Mouse (Mus musculus) CH12.LX (cell line): Measurements from ENCODE around the gene Tbc1d10a. TPM values are rescaled to one million over a fixed set of nuclear protein-coding genes. Genes with fewer than 3 reads are reported as not detected.

Source experiments
- DNase-seq: peaks from one replicate; pipeline ENCODE4 v3.0.0-alpha.2; 2013; ENCODE audit errors: extremely low read depth
- H3K27ac ChIP-seq: 2 replicates; pipeline ENCODE4 v1.5.1; 2012; ENCODE audit warnings: low read depth, mild to moderate bottlenecking, control low read depth, moderate library complexity; ENCODE audit not compliant: insufficient read depth
- H3K27me3 ChIP-seq: replicated peaks from 2 replicates; pipeline ENCODE3; 2012; ENCODE audit warnings: inconsistent platforms
- H3K36me3 ChIP-seq, 2 experiments: replicated peaks in 1 of 2; 2 replicates each; pipeline versions ENCODE3 to v1.6.1; 2012; ENCODE audit warnings: inconsistent platforms in 1 of 2, low read length in 1 of 2, mild to moderate bottlenecking in 1 of 2, mixed read lengths in 1 of 2, moderate library complexity in 1 of 2; ENCODE audit not compliant: control insufficient read depth in 1 of 2, insufficient read depth in 1 of 2
- H3K4me1 ChIP-seq, 2 experiments: 2 replicates each; pipeline ENCODE4 v1.6.1; 2012; ENCODE audit warnings: inconsistent platforms in 1 of 2, moderate library complexity in 1 of 2; ENCODE audit not compliant: insufficient read depth in 2 of 2, control insufficient read depth in 1 of 2
- H3K4me2 ChIP-seq: 2 replicates; pipeline ENCODE4 v1.6.1; 2012; ENCODE audit warnings: low read depth, mild to moderate bottlenecking, control low read depth; ENCODE audit not compliant: poor library complexity, insufficient read depth, severe bottlenecking
- H3K4me3 ChIP-seq, 3 experiments: fragments of 150-350 bp in 1 of 3; sonication (generic) in 1 of 3; replicated peaks in 1 of 3; 2 replicates each; pipeline versions ENCODE3 to v1.5.1; 2011 to 2012; ENCODE audit warnings: low read depth in 2 of 3, low read length in 2 of 3, mild to moderate bottlenecking in 2 of 3, moderate library complexity in 2 of 3, control low read depth in 1 of 3, improper control_type of control experiment in 1 of 3, inconsistent platforms in 1 of 3, mixed read lengths in 1 of 3; ENCODE audit not compliant: poor library complexity in 1 of 3
- H3K79me2 ChIP-seq: replicated peaks from 2 replicates; pipeline ENCODE4 v1.6.1; 2012; ENCODE audit warnings: mild to moderate bottlenecking, moderate library complexity; ENCODE audit not compliant: control insufficient read depth, poor library complexity, insufficient read depth, severe bottlenecking; ENCODE audit errors: extremely low read depth
- H3K9ac ChIP-seq: 2 replicates; pipeline ENCODE4 v1.6.1; 2012; ENCODE audit warnings: low read depth, mild to moderate bottlenecking, control low read depth, moderate library complexity; ENCODE audit not compliant: insufficient read depth
- H3K9me3 ChIP-seq: replicated peaks from 2 replicates; pipeline ENCODE3; 2012; ENCODE audit warnings: low read length, inconsistent platforms, mixed read lengths
- BHLHE40 ChIP-seq: IDR thresholded peaks from 2 replicates; pipeline ENCODE4 v1.6.1; 2011; ENCODE audit warnings: mild to moderate bottlenecking, low read depth, low read length, improper control_type of control experiment
- CHD2 ChIP-seq: IDR thresholded peaks from 2 replicates; pipeline ENCODE4 v1.6.1; 2011; ENCODE audit warnings: low read length, improper control_type of control experiment
- E2F4 ChIP-seq: IDR thresholded peaks from 2 replicates; pipeline ENCODE4 v1.6.1; 2011; ENCODE audit warnings: low read depth, low read length, improper control_type of control experiment; ENCODE audit not compliant: insufficient replicate concordance
- ELF1 ChIP-seq: IDR thresholded peaks from 2 replicates; pipeline ENCODE4 v1.6.1; 2014; ENCODE audit warnings: low read depth, mild to moderate bottlenecking, inconsistent platforms, low read length, improper control_type of control experiment
- ETS1 ChIP-seq: conservative IDR thresholded peaks from 2 replicates; pipeline ENCODE4 v1.6.1; 2012; ENCODE audit warnings: low read depth, mild to moderate bottlenecking, inconsistent platforms, low read length, improper control_type of control experiment, moderate library complexity
- IRF4 ChIP-seq: IDR thresholded peaks from 2 replicates; pipeline ENCODE4 v1.6.1; 2014; ENCODE audit warnings: low read depth, mild to moderate bottlenecking, inconsistent platforms, low read length, improper control_type of control experiment
- JUN ChIP-seq: IDR thresholded peaks from 2 replicates; pipeline ENCODE4 v1.6.1; 2011; ENCODE audit warnings: low read depth, mild to moderate bottlenecking, low read length, improper control_type of control experiment, moderate library complexity; ENCODE audit not compliant: insufficient read depth
- JUND ChIP-seq: conservative IDR thresholded peaks from 2 replicates; pipeline ENCODE4 v1.6.1; 2011; ENCODE audit warnings: low read depth, low read length, improper control_type of control experiment
- MAFK ChIP-seq: IDR thresholded peaks from 2 replicates; pipeline ENCODE4 v1.6.1; 2011; ENCODE audit warnings: low read length, improper control_type of control experiment; ENCODE audit not compliant: insufficient replicate concordance
- MAX ChIP-seq: IDR thresholded peaks from 2 replicates; pipeline ENCODE4 v1.6.1; 2011; ENCODE audit warnings: low read length, improper control_type of control experiment
- MAZ ChIP-seq: IDR thresholded peaks from 2 replicates; pipeline ENCODE4 v1.6.1; 2012; ENCODE audit warnings: low read depth, mild to moderate bottlenecking, inconsistent platforms, low read length, improper control_type of control experiment, moderate library complexity
- MEF2A ChIP-seq: IDR thresholded peaks from 2 replicates; pipeline ENCODE4 v1.6.1; 2014; ENCODE audit warnings: low read depth, mild to moderate bottlenecking, inconsistent platforms, low read length, improper control_type of control experiment, borderline replicate concordance
- MXI1 ChIP-seq: IDR thresholded peaks from 2 replicates; pipeline ENCODE4 v1.6.1; 2011; ENCODE audit warnings: mild to moderate bottlenecking, low read depth, low read length, improper control_type of control experiment
- NELFE ChIP-seq: IDR thresholded peaks from 2 replicates; pipeline ENCODE4 v1.6.1; 2011; ENCODE audit warnings: low read depth, low read length, improper control_type of control experiment
- NRF1 ChIP-seq: IDR thresholded peaks from 2 replicates; pipeline ENCODE4 v1.6.1; 2014; ENCODE audit warnings: low read depth, mild to moderate bottlenecking, inconsistent platforms, low read length, improper control_type of control experiment, moderate library complexity
- POLR2A ChIP-seq: IDR thresholded peaks from 2 replicates; pipeline ENCODE4 v1.6.1; 2011; ENCODE audit warnings: low read depth, mild to moderate bottlenecking, improper control_type of control experiment, low read length
- POLR2AphosphoS2 ChIP-seq: IDR thresholded peaks from 2 replicates; pipeline ENCODE4 v1.6.1; 2011; ENCODE audit warnings: low read depth, low read length, improper control_type of control experiment
- RAD21 ChIP-seq: IDR thresholded peaks from 2 replicates; pipeline ENCODE4 v1.6.1; 2011; ENCODE audit warnings: low read depth, mild to moderate bottlenecking, low read length, improper control_type of control experiment, moderate library complexity
- TCF12 ChIP-seq: IDR thresholded peaks from 2 replicates; pipeline ENCODE4 v1.6.1; 2014; ENCODE audit warnings: low read depth, mild to moderate bottlenecking, inconsistent platforms, low read length, improper control_type of control experiment
- UBTF ChIP-seq: IDR thresholded peaks from 2 replicates; pipeline ENCODE4 v1.6.1; 2012; ENCODE audit warnings: low read depth, mild to moderate bottlenecking, inconsistent platforms, low read length, improper control_type of control experiment, moderate library complexity
- USF1 ChIP-seq: IDR thresholded peaks from 2 replicates; pipeline ENCODE4 v1.6.1; 2014; ENCODE audit warnings: low read depth, mild to moderate bottlenecking, inconsistent platforms, low read length, improper control_type of control experiment
- USF2 ChIP-seq: conservative IDR thresholded peaks from 2 replicates; pipeline ENCODE4 v1.6.1; 2011; ENCODE audit warnings: low read depth, low read length, improper control_type of control experiment
- ZKSCAN1 ChIP-seq: IDR thresholded peaks from 2 replicates; pipeline ENCODE4 v1.6.1; 2012; ENCODE audit warnings: low read depth, inconsistent platforms, low read length, improper control_type of control experiment, borderline replicate concordance
- ZMIZ1 ChIP-seq: IDR thresholded peaks from 2 replicates; pipeline ENCODE4 v1.6.1; 2012; ENCODE audit warnings: low read depth, mild to moderate bottlenecking, inconsistent platforms, low read length, improper control_type of control experiment
- dilution Hi-C: fragments of 300-500 bp; cut with MboI; formaldehyde crosslinking; loops from 2 replicates; pipeline ENCODE4 v1.14.3; 2020; ENCODE audit warnings: low sequenced_read_pairs; ENCODE audit not compliant: extremely low pct_unique_long_range_greater_than_20kb, extremely low pct_ligation_motif_present
- in situ Hi-C: fragments of 300-500 bp; cut with MboI; formaldehyde crosslinking; loops from 3 replicates; pipeline ENCODE4 v1.14.3; 2019; ENCODE audit warnings: low sequenced_read_pairs, low pct_ligation_motif_present, low pct_unique_long_range_greater_than_20kb, mixed read lengths
- polyA plus RNA-seq: library from polyadenylated mRNA; unstranded; fragments of >175 nt; gene quantifications from 2 replicates; pipeline ENCODE4 v1.2.1, GENCODE M21; 2012; ENCODE audit warnings: low read depth; ENCODE audit not compliant: insufficient read length
- total RNA-seq, 2 experiments: library from RNA; depleted of rRNA; stranded (reverse); fragments of 300-350 nt in 1 of 2; fragments of >200 nt in 1 of 2; gene quantifications; 2 replicates each; pipeline ENCODE4 v1.2.3; 2012 to 2014

Gene Tbc1d10a
- total and polyA plus RNA-seq, 3 experiments: 30.3 to 33.9 (median 33.5) TPM

DNA sequence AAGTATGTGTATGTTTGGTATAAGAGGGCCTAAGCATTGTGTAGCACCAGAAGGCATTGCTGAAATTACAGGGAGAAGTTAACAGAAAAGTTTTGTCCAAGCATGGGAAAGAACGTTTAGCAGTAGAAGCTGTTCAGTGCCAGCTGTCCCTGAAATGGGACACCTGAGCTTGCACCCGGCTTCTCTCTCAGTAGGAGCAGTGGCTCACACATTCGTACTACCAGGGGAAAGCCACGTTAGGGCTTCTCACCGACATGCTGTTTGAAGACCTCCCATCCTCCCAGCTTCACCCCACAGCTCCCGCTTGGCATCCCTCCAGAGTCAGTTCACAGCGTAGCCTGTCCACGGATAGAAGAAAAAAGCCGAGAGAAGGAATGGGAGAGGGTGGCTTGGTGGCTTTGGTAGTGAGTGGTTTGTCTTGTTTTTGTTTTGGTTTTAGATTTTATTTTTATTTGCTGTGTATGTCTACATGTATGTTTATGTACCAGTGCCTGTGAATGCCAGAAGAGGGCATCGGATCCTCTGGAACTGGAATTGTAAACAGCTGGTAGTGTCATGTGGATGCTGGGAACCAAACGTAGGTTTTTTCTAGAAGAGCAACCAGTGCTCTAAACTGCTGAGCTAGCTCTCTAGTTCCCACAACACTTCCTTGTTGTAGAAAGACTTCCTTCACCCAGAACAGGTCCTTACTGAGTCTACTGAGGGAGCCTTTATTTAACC lies 15.6 kb downstream of the Tbc1d10a start:
- peaks cover 20 to 92% of the 10 kb centered on the region in 2 experiments for H3K4me1 ChIP-seq
- DNase-seq: no peak
- H3K79me2 ChIP-seq: peaks cover 3% of the 10 kb centered on the region
- no peaks in the 10 kb centered on the region for H3K27me3 ChIP-seq
- peaks cover 8 to 42% of the 10 kb centered on the region in 2 experiments for H3K36me3 ChIP-seq
- in situ Hi-C loops: no loop called here
- H3K4me2 ChIP-seq: no peak overlapping the region
- H3K4me3 ChIP-seq: no peak overlapping the region
- H3K9ac ChIP-seq: no peak overlapping the region
- H3K9me3 ChIP-seq: no peaks in the 10 kb centered on the region
- dilution Hi-C loops: no loop called here
- H3K27ac ChIP-seq: no peak overlapping the region
- no peak for TF ChIP-seq CHD2
- no peak for TF ChIP-seq USF2
- no peak for TF ChIP-seq MAX
- TF ChIP-seq POLR2A: no peak
- TF ChIP-seq BHLHE40: no peak
- TF ChIP-seq TCF12: no peak
- no peak for TF ChIP-seq MAZ
- no peak for TF ChIP-seq ETS1
- no peak for TF ChIP-seq NELFE
- TF ChIP-seq MXI1: no peak
- TF ChIP-seq JUND: no peak
- no peak for TF ChIP-seq RAD21
- no peak for TF ChIP-seq NRF1
- TF ChIP-seq ZMIZ1: no peak
- no peak for TF ChIP-seq E2F4
- TF ChIP-seq MEF2A: no peak
- TF ChIP-seq ELF1: no peak

GRCm38 (mm10) chr11:4202995-4203704 lies 16.6 kb downstream of the Tbc1d10a start:
- Histone ChIP-seq H3K9me3 (no peaks in the 10 kb centered on the region), H3K4me1 (peaks cover 11 to 82% of the 10 kb centered on the region in 2 experiments), H3K27ac (no peak overlapping the region), H3K79me2 (peaks cover 3% of the 10 kb centered on the region), H3K9ac (no peak overlapping the region), H3K4me2 (peak overlapping the region; percentile 0; the same call in 1 of the 2 replicates), H3K36me3 (peaks cover 16 to 49% of the 10 kb centered on the region in 2 experiments), H3K4me3 (no peak overlapping the region), H3K27me3 (no peaks in the 10 kb centered on the region)
- DNase-seq: no peak
- in situ Hi-C loops (no loop called here), dilution Hi-C loops (no loop called here)
- no peak for TF ChIP-seq MEF2A
- no peak for TF ChIP-seq MAZ
- no peak for TF ChIP-seq MAFK
- no peak for TF ChIP-seq MAX
- TF ChIP-seq IRF4: no peak
- no peak for TF ChIP-seq CHD2
- no peak for TF ChIP-seq POLR2AphosphoS2
- TF ChIP-seq ZMIZ1: no peak
- no peak for TF ChIP-seq USF2
- TF ChIP-seq JUN: no peak
- TF ChIP-seq ZKSCAN1: no peak
- TF ChIP-seq UBTF: no peak
- TF ChIP-seq USF1: no peak
